19 mouse cellular contexts compared by ENCODE assay signal in genomic region chr4:95076279-95076678, GRCm38 (mm10). TPM values are rescaled to one million over a fixed set of nuclear protein-coding genes. Genes with fewer than 3 reads are reported as not detected.
A peak's percentile ranks its signal among the peaks of the same experiment; 100 is the strongest.
DNase-seq lines count a peak whose midpoint lies in the region; ATAC-seq and TF ChIP-seq lines count a peak whose summit lies in the region.
"Had no signal": no experiment of that assay in that cellular context is flagged by ENCODE, and none has a peak within 500 bp of the region (broad histone marks: within the 10 kb centered on the region; RNA-seq: fewer than 3 reads in every experiment).

No protein-coding gene starts in this region.

- peaks cover 46% of the 10 kb centered on the region for H3K4me1 ChIP-seq in lung, embryonic 15.5 days
- H3K4me1 ChIP-seq in ES-E14 (ENCODE audit: control insufficient read depth in 2 of 2, insufficient read depth in 2 of 2, low read length in 2 of 2, poor library complexity in 1 of 2): peaks cover 3% of the 10 kb centered on the region in 2 experiments; a peak in 1 of 4 replicates
- peaks cover 6% of the 10 kb centered on the region; the same call in 1 of the 2 replicates for H3K4me1 ChIP-seq in stomach, embryonic 15.5 days
- H3K4me1 ChIP-seq: neural tube, embryonic 13.5 days had no signal

- H3K36me3 ChIP-seq in lung, embryonic 15.5 days: no peaks in the 10 kb centered on the region
- no peaks in the 10 kb centered on the region for H3K36me3 ChIP-seq in ES-E14 (ENCODE audit: control insufficient read depth, insufficient read depth, low read length, poor library complexity, severe bottlenecking)
- H3K36me3 ChIP-seq in stomach, embryonic 15.5 days: no peaks in the 10 kb centered on the region
- H3K36me3 ChIP-seq: hindbrain, embryonic 12.5 days; limb, embryonic 15.5 days; midbrain, embryonic 12.5 days; neural tube, embryonic 13.5 days had no signal

- no peak overlapping the region for H3K9ac ChIP-seq in lung, embryonic 15.5 days
- no peak overlapping the region; the same call in 1 of the 2 replicates for H3K9ac ChIP-seq in ES-E14 (ENCODE audit: insufficient read depth, low read depth, low read length, poor library complexity, severe bottlenecking)
- H3K9ac ChIP-seq in stomach, embryonic 15.5 days: no peak overlapping the region
- H3K9ac ChIP-seq: forebrain, postnatal 0 days; hindbrain, embryonic 12.5 days; limb, embryonic 15.5 days; midbrain, embryonic 12.5 days; neural tube, embryonic 13.5 days had no signal

- H3K9me3 ChIP-seq in lung, embryonic 15.5 days: no peaks in the 10 kb centered on the region
- H3K9me3 ChIP-seq in ES-E14 (ENCODE audit: control insufficient read depth, insufficient read depth, low read depth, low read length): no peaks in the 10 kb centered on the region
- no peaks in the 10 kb centered on the region for H3K9me3 ChIP-seq in stomach, embryonic 15.5 days
- H3K9me3 ChIP-seq: hindbrain, embryonic 12.5 days; limb, embryonic 15.5 days; midbrain, embryonic 12.5 days; neural tube, embryonic 13.5 days had no signal

- intact Hi-C loops in left cerebral cortex, adult 2 months (cut with DNase I): no loop called here

- ATAC-seq in lung, embryonic 15.5 days (ENCODE audit: borderline replicate concordance, extremely low read depth, low FRiP score, low TSS enrichment): peak; percentile 52
- 0 out of 2 replicates have a peak, but pooled peaks have one; percentile 44 for ATAC-seq in stomach, embryonic 15.5 days (ENCODE audit: insufficient read depth, low FRiP score, low read depth)
- ATAC-seq: forebrain, postnatal 0 days had no signal

- in situ Hi-C loops in ES-E14 (cut with MboI; ENCODE audit: low sequenced_read_pairs in 2 of 2, unreplicated experiment in 2 of 2): no loop called here

- no peak for TF ChIP-seq CTCF in left cerebral cortex, adult 2 months (IDR thresholded peaks at IDR 0.05)

- 39% methylated on average over 14 of the region's 14 CpGs for WGBS in lung, embryonic 15.5 days
- WGBS in stomach, embryonic 15.5 days: 34% methylated on average over 14 of the region's 14 CpGs

- peak; percentile 71 for DNase-seq in heart, adult 11 months
- no peak for DNase-seq in heart, postnatal 4 days
- DNase-seq in lung, postnatal 36 days: no peak
- DNase-seq in ES-E14 (ENCODE audit: low read depth, low spot score): peak; percentile 28
- no peak for DNase-seq in left cerebral cortex, adult 2 months (ENCODE audit: extremely low spot score in 1 of 2, low spot score in 2 of 2)
- DNase-seq in gastrocnemius, adult 8-10 months (ENCODE audit: low spot score in 2 of 2): no peak
- DNase-seq: cerebellum, adult 9-10 months; forebrain, postnatal 0 days; gastrocnemius, postnatal 25 days; kidney, postnatal 14 days; layer of hippocampus, adult 9-11 months; spleen, adult 18-20 months had no signal

- no peak overlapping the region for H3K4me2 ChIP-seq in lung, embryonic 15.5 days
- H3K4me2 ChIP-seq in stomach, embryonic 15.5 days: no peak overlapping the region; the same call in 1 of the 2 replicates
- H3K4me2 ChIP-seq: hindbrain, embryonic 12.5 days; limb, embryonic 15.5 days; midbrain, embryonic 12.5 days; neural tube, embryonic 13.5 days had no signal

- peak overlapping the region; percentile 73 for H3K27ac ChIP-seq in lung, embryonic 15.5 days
- no peak overlapping the region for H3K27ac ChIP-seq in ES-E14 (ENCODE audit: insufficient read depth, low read depth, low read length, poor library complexity, severe bottlenecking)
- H3K27ac ChIP-seq in stomach, embryonic 15.5 days: peak overlapping the region; percentile 57; the same call in 1 of the 2 replicates
- no peak overlapping the region for H3K27ac ChIP-seq in left cerebral cortex, adult 2 months
- H3K27ac ChIP-seq: hindbrain, embryonic 12.5 days; limb, embryonic 15.5 days; macrophage; midbrain, embryonic 12.5 days; neural tube, embryonic 13.5 days had no signal

- H3K4me3 ChIP-seq in lung, embryonic 15.5 days: no peak overlapping the region
- peak overlapping the region in 1 of 2 experiments; percentile 49; a peak in 1 of 4 replicates for H3K4me3 ChIP-seq in ES-E14 (ENCODE audit: insufficient read depth in 1 of 2, low read depth in 1 of 2, low read length in 2 of 2, poor library complexity in 1 of 2, severe bottlenecking in 1 of 2)
- H3K4me3 ChIP-seq in stomach, embryonic 15.5 days (replicated peaks): no peak overlapping the region
- no peak overlapping the region for H3K4me3 ChIP-seq in left cerebral cortex, adult 2 months
- H3K4me3 ChIP-seq: hindbrain, embryonic 12.5 days; limb, embryonic 15.5 days; midbrain, embryonic 12.5 days; neural tube, embryonic 13.5 days had no signal

- H3K27me3 ChIP-seq in lung, embryonic 15.5 days: no peaks in the 10 kb centered on the region
- no peaks in the 10 kb centered on the region for H3K27me3 ChIP-seq in stomach, embryonic 15.5 days (replicated peaks)
- H3K27me3 ChIP-seq: hindbrain, embryonic 12.5 days; limb, embryonic 15.5 days; midbrain, embryonic 12.5 days; neural tube, embryonic 13.5 days had no signal

TF ChIP-seq in ES-E14, 5 proteins besides CTCF, POLR2A, EP300 and RAD21:
- TF ChIP-seq HCFC1 (IDR thresholded peaks at IDR 0.05; ENCODE audit: borderline replicate concordance, insufficient read depth, low read length) (no peak), ZC3H11A (IDR thresholded peaks at IDR 0.05; ENCODE audit: borderline replicate concordance, low read depth, low read length) (no peak), MAFK (IDR thresholded peaks at IDR 0.05; ENCODE audit: insufficient read depth, low read depth, low read length) (no peak), ZNF384 (IDR thresholded peaks at IDR 0.05; ENCODE audit: low read depth, low read length) (no peak), CHD2 (IDR thresholded peaks at IDR 0.05; ENCODE audit: low read depth, low read length) (no peak)
TF ChIP-seq in ES-E14: peak in this region for 0.

RNA-seq across cellular contexts. Expression of gene Jun, which starts 24.3 kb away (rescaled TPM):
- total RNA-seq in heart, postnatal 4 days (2021): 10 to 100 TPM; 61.6 to 69.6 TPM
- polyA plus RNA-seq in lung, embryonic 15.5 days (2015; fragmentation: Nextera tagmentation; extraction: Ambion mirVana): 123 and 124 TPM in 2 replicates
- 9.5 and 16.6 TPM in 2 replicates for total RNA-seq in ES-E14 (2012; rRNA removed)
- polyA plus RNA-seq in stomach, embryonic 15.5 days (2015; fragmentation: Nextera tagmentation; extraction: Ambion mirVana): 102 and 103 TPM in 2 replicates
- total RNA-seq in left cerebral cortex, adult 2 months (2021): 10 to 100 TPM; 56.7 to 61.4 TPM
- 10 to 100 TPM; 43.7 to 85.1 (median 58.2) TPM for total RNA-seq in gastrocnemius, adult 8-10 months (2022)

Comparison
In these comparisons a context has a peak if more than half of its experiments do, and no peak if none do; other contexts are left out.
1. DNase-seq: peak in heart, adult 11 months (single experiment) and ES-E14 (single experiment); none in heart, postnatal 4 days (single experiment), lung, postnatal 36 days (single experiment), left cerebral cortex, adult 2 months (0 of 2) and gastrocnemius, adult 8-10 months (0 of 2).
2. H3K27ac ChIP-seq: peak in lung, embryonic 15.5 days (single experiment) and stomach, embryonic 15.5 days (single experiment); none in ES-E14 (single experiment) and left cerebral cortex, adult 2 months (single experiment).